Mouse (Mus musculus) heart, adult 8-10 months (tissue): Measurements from ENCODE around the gene Ints6l. TPM values are rescaled to one million over a fixed set of nuclear protein-coding genes. Genes with fewer than 3 reads are reported as not detected.
"Not testable (repeated sequence)": the region's sequence is repeated elsewhere in the genome, so short reads cannot be mapped to it uniquely, and the experiment has no call there.

Experiments used
- DNase-seq: peaks from one replicate; pipeline ENCODE4 v3.0.0; 2022; ENCODE audit warnings: low spot score
- total RNA-seq, 4 experiments: library from RNA; stranded (reverse); gene quantifications; 2 replicates each; pipeline ENCODE4 v1.2.4; 2022

The Ints6l gene
- total RNA-seq, 4 experiments from 2014 or later = 3.8 to 6.9 (median 4.5) TPM

DNA sequence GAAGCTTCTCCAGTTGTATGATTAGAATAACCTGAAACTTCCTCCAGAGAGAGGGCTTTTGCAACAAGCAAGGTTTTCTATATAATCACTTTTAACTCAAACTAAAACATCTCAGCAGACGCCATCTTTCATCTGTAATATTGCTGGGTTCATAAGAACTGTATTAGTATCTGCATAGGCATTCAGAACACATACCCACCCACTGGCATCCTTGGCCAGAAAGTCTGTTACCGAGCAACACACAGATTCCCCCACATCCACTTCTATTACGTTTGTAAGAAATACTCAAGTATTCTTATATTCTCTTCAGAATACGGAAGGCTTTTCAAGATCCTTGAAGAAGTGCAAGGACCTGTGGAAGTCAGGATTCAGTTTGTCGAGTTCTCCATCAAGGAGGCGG lies 69.8 kb downstream of the Ints6l start, which contains the start of gene Gm10477:
TSS of gene Gm10477 (plus strand) at position 301 of the 400 bp plus-strand sequence.
- not testable (repeated sequence) for DNase-seq

DNA sequence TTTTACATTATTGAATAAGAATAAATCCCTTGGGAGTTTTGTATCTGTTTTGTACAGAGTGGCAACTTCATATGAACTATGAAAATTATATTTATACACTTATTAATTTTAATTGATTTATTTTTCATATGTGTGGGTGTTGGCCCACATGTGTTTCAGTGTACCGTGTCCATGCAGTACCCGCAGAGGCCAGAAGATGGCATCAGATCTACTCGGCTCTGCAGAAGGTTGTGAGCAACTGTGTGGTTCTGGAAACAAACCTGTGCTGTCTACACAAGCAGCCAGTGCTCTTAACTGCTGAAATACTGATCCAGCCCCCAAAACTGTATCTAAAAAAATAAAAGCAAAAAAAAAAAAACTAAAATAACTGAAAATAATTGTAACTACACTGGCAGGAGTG lies 76.6 kb downstream of the Ints6l start:
- peak; percentile 36 for DNase-seq

DNA sequence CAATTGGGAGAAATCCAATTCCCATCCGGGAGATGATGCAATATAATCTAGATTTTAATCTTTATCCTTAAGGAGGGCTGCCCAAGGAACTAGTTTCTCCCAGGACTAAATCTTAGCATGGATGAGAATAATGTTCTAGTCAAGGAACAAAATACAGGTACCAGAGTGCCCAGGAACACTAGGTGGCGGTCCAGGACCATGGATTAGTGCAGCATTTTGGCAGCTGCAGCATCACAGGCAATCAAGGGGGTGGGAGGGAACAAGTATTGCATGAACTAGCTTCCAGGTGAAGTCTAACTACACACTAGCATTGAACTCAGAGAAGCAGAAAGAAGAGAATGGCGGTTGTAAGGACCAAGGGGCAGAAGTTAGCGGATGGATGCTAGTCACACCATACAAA lies 82.5 kb downstream of the Ints6l start:
- DNase-seq = no peak

DNA sequence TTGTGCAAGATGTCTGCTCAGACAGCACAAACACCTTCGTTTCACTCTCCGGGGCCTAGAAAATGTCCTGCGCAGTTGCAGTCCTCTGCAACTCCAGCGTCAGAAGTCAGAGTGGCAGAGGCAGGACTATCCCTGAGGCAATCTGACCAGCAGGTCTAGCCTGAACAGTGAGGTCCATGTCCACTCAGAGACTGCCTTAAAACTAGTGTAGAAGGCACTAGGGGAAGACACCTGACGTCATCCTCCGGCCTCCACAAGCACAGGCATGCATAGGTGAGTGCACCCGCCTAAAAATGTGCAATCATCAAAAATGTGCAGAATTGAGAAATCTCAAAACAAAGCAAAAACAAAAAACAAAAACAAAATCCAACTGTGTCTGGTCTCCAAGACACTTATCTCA lies 94.8 kb downstream of the Ints6l start, which contains the start of gene Gm648:
TSS of gene Gm648 (minus strand) at position 101 of the 400 bp plus-strand sequence.
- no peak for DNase-seq

DNA sequence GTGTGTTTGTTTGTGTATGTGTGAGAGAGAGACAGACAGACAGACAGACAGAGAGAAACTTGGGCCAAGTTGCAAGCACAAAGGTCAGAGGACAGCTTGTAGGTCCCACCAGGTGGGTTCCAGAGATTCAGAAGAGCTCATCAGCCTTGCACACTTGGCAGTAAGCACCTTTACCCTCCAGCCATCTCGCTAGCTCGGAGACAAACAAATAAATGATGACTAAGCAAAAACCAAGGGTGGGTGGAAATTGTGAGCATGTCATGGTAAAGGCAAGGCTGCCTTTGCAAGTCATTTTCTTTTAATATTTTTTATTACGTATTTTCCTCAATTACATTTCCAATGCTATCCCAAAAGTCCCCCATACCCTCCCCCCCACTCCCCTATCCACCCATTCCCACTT lies 98.9 kb downstream of the Ints6l start:
- no peak for DNase-seq

Other genes starting within 250 kb of the Ints6l start
- not detected for gene Gm773, start 242.0 kb upstream of the Ints6l start, total RNA-seq
- 1 to 10 TPM; 3.5 to 5.8 (median 4.6) TPM for gene Zfp449, start 108.5 kb upstream of the Ints6l start, total RNA-seq
- under 1 TPM in 3 of 4 experiments, not detected in 1; 0.16 to 0.35 (median 0.26) TPM for gene Smim10l2a, start 80.3 kb upstream of the Ints6l start, total RNA-seq
- gene Gm2174, start 6.9 kb upstream of the Ints6l start, total RNA-seq = 1 to 10 TPM in 2 of 4 experiments, not detected in 2; 1.9 to 2.8 TPM
- not detected for gene Gm10477, start 69.9 kb downstream of the Ints6l start, total RNA-seq
- gene Gm648, start 94.7 kb downstream of the Ints6l start, total RNA-seq = not detected
- gene Mmgt1, start 143.2 kb downstream of the Ints6l start, total RNA-seq = 10 to 100 TPM; 28.5 to 33.9 (median 30.6) TPM
- 10 to 100 TPM; 23.4 to 28.6 (median 26.0) TPM for gene Slc9a6, start 154.9 kb downstream of the Ints6l start, total RNA-seq